Mouse (Mus musculus) colon, adult 2 months (tissue): Measurements from ENCODE around the gene Rhd. TPM values are rescaled to one million over a fixed set of nuclear protein-coding genes. Genes with fewer than 3 reads are reported as not detected.

Experiments
- polyA plus RNA-seq: library from polyadenylated mRNA; depleted of rRNA; stranded (reverse); fragments of >200 nt; gene quantifications from 2 replicates; pipeline ENCODE4 v1.2.3, GENCODE M21; 2012; rRNA removed

Rhd gene
- polyA plus RNA-seq: 0.07 and 0.14 TPM in 2 replicates

DNA sequence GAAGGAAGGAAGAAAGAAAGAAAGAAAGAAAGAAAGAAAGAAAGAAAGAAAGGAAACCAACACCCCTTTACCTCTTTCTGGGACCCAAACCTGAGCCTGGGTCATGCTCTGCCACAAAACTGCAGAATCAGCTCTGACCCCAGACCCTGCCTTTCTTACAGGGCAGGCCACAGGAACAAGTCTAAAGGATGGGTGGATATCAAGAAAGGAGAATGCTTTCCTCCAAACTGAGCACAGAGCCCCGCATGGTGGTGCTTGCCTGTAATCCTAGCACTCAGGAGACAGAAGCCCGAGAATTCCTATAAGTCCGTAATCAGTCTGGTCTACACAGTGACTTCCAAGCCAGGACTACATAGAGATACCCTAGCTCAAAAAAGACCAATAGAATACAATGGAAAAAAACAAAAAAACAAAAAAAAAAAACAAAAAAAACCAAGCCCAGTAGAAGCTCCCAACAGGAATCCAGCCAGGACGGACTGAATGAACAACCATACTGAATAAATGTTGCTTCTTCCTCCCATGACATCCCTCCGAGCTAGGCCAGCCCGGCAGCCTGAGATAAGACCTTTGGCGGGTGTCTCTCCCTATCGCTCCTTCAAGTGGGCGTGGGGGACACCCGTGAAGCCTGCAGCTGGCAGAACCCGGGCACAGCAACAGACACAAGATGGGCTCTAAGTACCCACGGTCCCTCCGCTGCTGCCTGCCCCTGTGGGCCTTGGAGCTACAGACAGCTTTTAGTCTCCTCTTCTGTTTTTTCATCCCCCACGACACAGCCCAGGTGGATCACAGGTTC, at the start of gene Rhd:
Rhd (plus strand) TSS at position 600 of the 793 bp plus-strand sequence.

DNA sequence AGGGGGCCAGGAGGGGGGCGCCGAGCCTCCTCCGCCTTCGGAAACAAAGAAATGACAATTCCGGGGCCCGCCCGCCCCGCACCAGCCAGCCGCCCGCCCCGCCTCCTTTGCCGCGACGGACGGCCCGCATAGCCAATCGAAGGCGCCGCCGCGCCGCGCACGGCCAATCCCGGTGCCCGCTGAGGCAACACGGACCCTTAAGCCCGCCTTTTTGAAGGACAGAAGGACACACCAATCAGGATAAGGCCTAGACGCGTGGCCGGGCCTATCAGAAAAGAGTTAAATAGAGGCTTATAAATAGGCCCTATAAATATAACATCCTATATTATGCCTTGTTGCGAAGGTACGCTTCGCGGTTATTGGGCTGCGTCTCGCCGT, 11.1 kb upstream of the Rhd start, which contains the start of gene Maco1:
Maco1 (minus strand) TSS at position 87 of the 378 bp plus-strand sequence.

DNA sequence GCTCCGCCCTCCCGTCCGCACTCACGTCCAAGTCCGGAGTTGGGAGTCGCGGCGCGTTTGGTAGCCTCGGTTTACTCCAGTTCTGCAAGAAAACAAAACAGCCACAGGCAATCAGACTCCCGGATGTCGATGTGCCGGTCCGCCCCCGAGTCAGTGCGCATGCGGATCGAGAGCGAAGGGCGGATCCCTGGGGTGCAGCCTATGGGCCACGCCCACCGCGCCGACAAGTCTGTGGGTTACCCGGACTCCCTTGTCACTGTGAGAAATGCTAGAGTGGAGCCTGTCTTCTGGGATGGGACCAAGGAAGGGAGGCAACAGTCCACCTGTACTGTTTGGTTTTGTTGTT, 50.5 kb downstream of the Rhd start, which contains the start of gene Tmem50a:
Tmem50a (minus strand) TSS at position 161 of the 346 bp plus-strand sequence.

DNA sequence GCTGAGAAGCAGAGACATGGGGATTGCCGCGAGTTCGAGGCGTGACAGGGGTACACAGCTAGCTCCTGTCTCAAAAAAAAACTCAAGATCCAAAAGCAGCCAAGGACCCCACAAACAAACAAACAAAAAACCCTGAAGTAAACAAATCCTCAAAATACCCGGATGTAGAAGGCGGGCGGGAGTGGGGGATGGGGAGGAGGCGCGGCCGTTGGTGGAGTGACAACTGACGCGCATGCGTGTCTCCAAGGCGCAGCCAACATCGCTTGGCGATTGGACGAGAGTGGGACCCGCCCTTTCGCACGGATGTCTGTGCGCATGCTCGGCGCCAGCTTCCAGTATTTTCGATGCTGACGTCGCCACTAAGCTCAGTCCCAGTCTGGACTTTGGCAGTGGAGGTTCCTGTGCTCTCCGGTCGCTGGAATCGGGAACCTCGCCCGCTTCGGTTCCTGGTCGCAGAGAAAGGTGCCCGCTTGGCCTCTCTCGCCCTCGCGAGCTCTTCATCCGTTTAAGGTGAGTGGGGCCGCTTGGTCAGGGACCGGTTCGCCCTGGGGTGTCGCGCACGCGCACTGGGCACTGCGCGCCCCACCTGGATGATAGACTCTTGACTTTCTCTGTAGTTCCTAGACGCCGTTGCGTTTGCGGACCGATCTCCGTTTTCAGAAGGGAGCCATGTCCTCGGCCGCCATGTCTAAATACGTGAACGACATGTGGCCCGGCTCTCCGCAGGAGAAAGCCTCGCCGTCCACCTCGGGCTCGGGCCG, 59.1 kb downstream of the Rhd start, which contains the start of gene Rsrp1:
Rsrp1 (plus strand) TSS at position 335 of the 761 bp plus-strand sequence.

DNA sequence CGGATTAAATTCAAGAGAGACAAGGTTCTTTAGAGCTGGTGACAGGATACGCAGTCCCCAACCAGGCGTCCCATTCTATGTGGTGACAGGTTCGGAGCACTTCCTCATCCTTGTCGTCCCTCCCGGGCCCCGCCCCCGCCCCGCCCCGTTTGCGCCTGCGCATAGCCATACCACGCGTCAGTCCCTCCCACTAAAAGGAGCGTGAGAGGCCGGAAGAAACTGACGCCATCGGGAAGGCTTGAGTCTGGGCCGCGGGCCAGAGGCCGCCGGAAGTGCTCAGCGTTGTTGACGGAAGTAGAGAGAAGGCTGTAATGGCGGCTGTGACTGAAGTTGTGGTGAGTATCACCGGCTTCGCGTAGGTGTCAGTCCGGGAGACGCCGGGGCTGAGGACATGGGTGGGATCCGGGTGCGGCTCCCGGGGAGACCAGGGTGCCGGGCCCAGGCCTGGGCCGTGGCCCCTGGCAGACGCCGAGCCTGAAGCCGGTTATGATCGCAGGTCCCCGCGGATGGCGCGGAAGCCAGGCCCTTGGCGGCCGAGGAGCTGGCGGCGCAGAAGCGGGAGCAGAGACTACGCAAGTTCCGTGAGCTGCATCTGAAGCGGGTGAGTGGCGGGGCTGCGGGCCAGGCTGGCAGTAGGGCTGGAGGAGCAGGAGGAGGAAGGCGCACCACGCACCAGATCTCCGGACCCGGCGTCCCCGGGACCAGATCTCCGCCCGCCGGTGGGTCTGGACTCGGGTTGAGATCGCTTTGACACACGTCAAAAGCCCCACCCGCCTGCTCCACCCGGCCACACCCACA, 66.5 kb downstream of the Rhd start, which contains the start of gene Syf2:
Syf2 (plus strand) TSS at position 215 of the 798 bp plus-strand sequence.

Other genes starting within 250 kb of the Rhd start
- 4.9 and 5.4 TPM in 2 replicates for gene Man1c1, start 160.2 kb upstream of the Rhd start, polyA plus RNA-seq
- 12.7 and 13.4 TPM in 2 replicates for gene Ldlrap1, start 96.5 kb upstream of the Rhd start, polyA plus RNA-seq
- gene Maco1, start 11.2 kb upstream of the Rhd start, polyA plus RNA-seq: 9.7 and 14.4 TPM in 2 replicates
- gene Tmem50a, start 50.5 kb downstream of the Rhd start, polyA plus RNA-seq: 55.8 and 71.6 TPM in 2 replicates
- gene Rsrp1, start 59.1 kb downstream of the Rhd start, polyA plus RNA-seq: 947 and 1,179 TPM in 2 replicates
- gene Syf2, start 66.4 kb downstream of the Rhd start, polyA plus RNA-seq: 13.4 and 15.6 TPM in 2 replicates